Comparison of ENCODE assay signal across 8 mouse cellular contexts in genomic region chr19:45074580-45075322, GRCm38 (mm10). TPM values are rescaled to one million over a fixed set of nuclear protein-coding genes. Genes with fewer than 3 reads are reported as not detected.
DNase-seq lines count a peak whose midpoint lies in the region; ATAC-seq lines count a peak whose summit lies in the region.

Kazald1 (plus strand) TSS chr19:45075241.

- ATAC-seq in intestine, embryonic 14.5 days (replicated peaks; ENCODE audit: low FRiP score, low TSS enrichment, low read depth) = peak; percentile 89
- ATAC-seq in megakaryocyte-erythroid progenitor cell, adult 5-6 weeks (replicated peaks; ENCODE audit: low FRiP score, low TSS enrichment, poor library complexity, severe bottlenecking) = peak; percentile 52

- peak within 1 kb of the TSS; percentile 93 for H3K4me2 ChIP-seq in intestine, embryonic 14.5 days (ENCODE audit: low read length)

- peak within 1 kb of the TSS; percentile 86 for H3K27ac ChIP-seq in intestine, embryonic 14.5 days (ENCODE audit: low read depth)

- no peaks in the 10 kb centered on the region for H3K36me3 ChIP-seq in intestine, embryonic 14.5 days (ENCODE audit: control insufficient read depth, insufficient read depth, low read length)

- peaks cover 51% of the 10 kb centered on the region for H3K27me3 ChIP-seq in intestine, embryonic 14.5 days (replicated peaks; ENCODE audit: control insufficient read depth, insufficient read depth, low read length)

- under 1% methylated on average over 45 of the region's 45 CpGs for WGBS in intestine, embryonic 14.5 days

- peak within 1 kb of the TSS; percentile 59 for H3K4me3 ChIP-seq in intestine, embryonic 14.5 days (ENCODE audit: low read depth, low read length)

- peaks cover 28% of the 10 kb centered on the region for H3K4me1 ChIP-seq in intestine, embryonic 14.5 days (replicated peaks; ENCODE audit: control insufficient read depth, insufficient read depth, low read length)

- H3K9me3 ChIP-seq in intestine, embryonic 14.5 days (ENCODE audit: control insufficient read depth, low read length) = no peaks in the 10 kb centered on the region

- peak within 1 kb of the TSS; percentile 60 for H3K9ac ChIP-seq in intestine, embryonic 14.5 days (ENCODE audit: low read length)

- peak; percentile 96 to 98 for DNase-seq in adrenal gland, adult 18-20 months (ENCODE audit: low spot score in 2 of 2)
- DNase-seq in embryo, embryonic 10.5 days (ENCODE audit: low spot score) = peak; percentile 97
- peak; percentile 91 for DNase-seq in gastrocnemius, postnatal 14 days
- peak; percentile 98 for DNase-seq in intestine, embryonic 14.5 days (ENCODE audit: low spot score)
- peak; percentile 92 to 96 for DNase-seq in left cerebral cortex, postnatal 14 days (ENCODE audit: low spot score in 2 of 2)
- peak; percentile 93 for DNase-seq in right cerebral cortex, postnatal 14 days
- peak; percentile 93 for DNase-seq in urinary bladder, postnatal 25 days (ENCODE audit: low spot score)

- intact Hi-C loops in gastrocnemius, postnatal 14 days (cut with DNase I; ENCODE audit: low total_unique reads) = no loop called here
- intact Hi-C loops in left cerebral cortex, postnatal 14 days (cut with DNase I) = loop anchor here (2.0 to 5.0 kb wide), 3 partner anchors 86 to 1467 kb away; no protein-coding TSS in a partner anchor

RNA-seq across cellular contexts. Expression of gene Kazald1, which starts in this region (rescaled TPM):
- total RNA-seq in adrenal gland, adult 18-20 months (2021) = 1 to 10 TPM; 5.2 to 7.4 TPM
- total RNA-seq in gastrocnemius, postnatal 14 days (2021) = 1 to 10 TPM; 7.3 to 9.5 TPM
- polyA plus RNA-seq in intestine, embryonic 14.5 days (2014; fragmentation: Nextera tagmentation; extraction: Ambion mirVana) = 0.69 and 1.8 TPM in 2 replicates
- total RNA-seq in left cerebral cortex, postnatal 14 days (2021) = 1 to 10 TPM; 1.3 to 1.6 TPM
- 1.2 TPM in 1 of 2 replicates, not detected in the other for total RNA-seq in megakaryocyte-erythroid progenitor cell, adult 5-6 weeks (2014; fragmentation: Nextera tagmentation)
- 0.80 and 1.7 TPM in 2 replicates for total RNA-seq in megakaryocyte-erythroid progenitor cell, adult 5-6 weeks (2017)

Comparison
In these comparisons a context has a peak if more than half of its experiments do, and no peak if none do; other contexts are left out.
1. Peak in every context shown above with its lines: DNase-seq, ATAC-seq, H3K4me3 ChIP-seq and H3K27ac ChIP-seq.